Mouse (Mus musculus) liver, postnatal 0 days (tissue): ENCODE data around the gene Erlin1.

Source experiments
- CTCF ChIP-seq: sonication (generic); IDR thresholded peaks from 2 replicates; pipeline ENCODE4 v1.5.1; 2016; ENCODE audit warnings: antibody characterized with exemption, low read depth
- EP300 ChIP-seq: IDR thresholded peaks from 2 replicates; pipeline ENCODE4 v1.6.1; 2016; ENCODE audit warnings: antibody characterized with exemption, low read depth, mild to moderate bottlenecking

DNA sequence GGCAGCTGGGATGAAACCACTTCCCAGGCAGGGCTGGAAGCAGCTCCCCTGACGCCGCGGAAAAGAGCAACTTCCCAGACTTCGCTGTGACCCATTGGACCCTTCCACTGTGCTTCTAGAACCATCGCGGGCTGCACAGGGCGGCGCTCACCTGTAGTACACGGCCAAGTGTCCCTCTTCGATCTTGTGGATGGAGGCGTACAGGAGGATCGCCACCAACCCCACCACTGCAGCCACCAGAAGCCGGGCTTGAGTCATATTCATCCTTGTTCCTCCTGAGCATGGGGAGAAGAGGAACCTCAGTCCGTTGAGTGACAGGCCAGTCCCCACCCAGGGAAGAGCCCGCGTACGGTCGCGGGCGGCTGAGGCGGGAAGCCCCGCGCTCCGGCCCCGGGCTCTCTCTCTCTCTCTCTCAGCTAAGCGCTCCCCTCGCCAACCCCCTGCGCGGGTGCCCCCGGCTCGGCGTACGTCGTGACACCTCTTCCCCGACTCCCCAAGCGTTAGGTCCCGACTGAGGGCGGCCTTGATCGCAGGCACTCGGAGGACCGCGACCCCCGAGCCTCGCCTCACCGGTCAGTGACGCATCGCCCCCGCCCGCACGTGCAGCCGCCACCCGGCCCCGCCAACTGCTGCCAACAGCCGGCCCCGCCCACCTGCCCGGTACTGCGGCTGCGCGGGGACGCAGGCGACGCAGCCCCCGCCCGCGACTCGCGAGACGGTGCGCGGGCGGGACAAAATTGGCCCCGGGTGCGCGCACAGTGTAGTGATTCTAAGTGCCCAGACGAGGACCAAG is at the start of gene Erlin1:
- TF ChIP-seq CTCF (no peak), EP300 (no peak)
